Mouse (Mus musculus): ENCODE measurements around the gene Olfr429. TPM values are rescaled to one million over a fixed set of nuclear protein-coding genes. Genes with fewer than 3 reads are reported as not detected.
"Not testable (repeated sequence)": the region's sequence is repeated elsewhere in the genome, so short reads cannot be mapped to it uniquely, and the experiment has no call there.

The Olfr429 gene
- total RNA-seq (2021), result not detected
- long read RNA-seq, experiment 1, result 0 reads
- long read RNA-seq, experiment 2, result 0 reads

DNA sequence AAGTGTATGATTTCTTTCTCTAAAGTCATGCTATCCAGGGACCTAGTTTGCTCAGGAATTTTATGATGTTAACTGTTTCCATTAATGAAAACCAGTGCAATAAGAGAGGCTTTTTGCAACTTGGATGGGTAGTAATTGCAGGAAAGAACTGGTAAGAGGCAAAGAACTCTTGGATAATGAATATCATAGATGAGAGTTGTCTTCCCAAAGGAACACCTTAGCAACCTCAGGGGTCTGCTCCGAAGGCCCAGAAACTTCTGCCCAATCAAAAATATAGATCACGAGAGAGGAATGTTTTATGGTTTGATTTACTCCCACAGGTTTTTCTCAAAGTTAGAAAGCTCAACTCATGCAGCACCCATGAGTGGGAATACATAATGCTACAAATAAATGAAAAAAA lies at the start of gene Olfr429:
Gene Olfr429, plus strand, starts transcription at position 301 of the 400 bp plus-strand sequence.
- DNase-seq, result no peak

DNA sequence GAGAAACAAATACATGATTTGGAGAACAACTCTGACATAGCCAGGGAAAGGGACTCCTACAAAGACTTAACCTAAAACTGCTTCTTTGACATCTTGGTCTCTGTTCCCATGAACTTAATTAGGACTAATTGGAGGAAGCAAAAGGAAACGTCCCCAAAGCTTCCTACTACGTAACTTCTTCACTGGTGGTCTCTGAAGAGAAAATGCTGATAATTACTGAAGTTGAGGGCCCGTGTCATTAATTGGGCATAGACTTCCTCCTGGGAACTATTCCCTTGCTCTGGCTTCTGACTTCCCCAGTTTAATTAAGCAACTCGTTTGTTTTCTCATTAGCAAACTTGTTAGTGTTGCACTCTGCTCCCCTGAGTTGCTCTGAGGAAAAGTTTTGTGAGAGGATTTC lies 48.3 kb upstream of the Olfr429 start:
- no peak for DNase-seq

DNA sequence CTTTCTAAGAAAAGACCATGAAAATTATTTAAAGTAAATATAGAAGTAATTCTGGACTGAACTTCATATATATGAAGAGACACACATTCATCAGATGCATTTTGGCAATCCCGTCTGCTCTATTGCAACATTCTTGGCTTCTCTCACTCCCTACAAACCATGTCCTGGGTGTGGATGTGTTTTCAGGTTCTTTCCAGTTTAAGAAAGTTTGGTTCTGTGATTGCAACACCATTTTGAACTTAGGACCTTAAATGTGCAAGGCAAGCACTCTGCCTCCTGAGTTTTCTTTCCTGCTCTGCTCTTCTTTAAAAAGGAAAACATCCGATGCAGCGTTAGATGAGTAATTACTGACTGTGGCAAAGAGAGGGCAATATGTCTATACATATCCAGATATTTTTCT lies 45.7 kb upstream of the Olfr429 start:
- peak; percentile 53 to 68 for DNase-seq

DNA sequence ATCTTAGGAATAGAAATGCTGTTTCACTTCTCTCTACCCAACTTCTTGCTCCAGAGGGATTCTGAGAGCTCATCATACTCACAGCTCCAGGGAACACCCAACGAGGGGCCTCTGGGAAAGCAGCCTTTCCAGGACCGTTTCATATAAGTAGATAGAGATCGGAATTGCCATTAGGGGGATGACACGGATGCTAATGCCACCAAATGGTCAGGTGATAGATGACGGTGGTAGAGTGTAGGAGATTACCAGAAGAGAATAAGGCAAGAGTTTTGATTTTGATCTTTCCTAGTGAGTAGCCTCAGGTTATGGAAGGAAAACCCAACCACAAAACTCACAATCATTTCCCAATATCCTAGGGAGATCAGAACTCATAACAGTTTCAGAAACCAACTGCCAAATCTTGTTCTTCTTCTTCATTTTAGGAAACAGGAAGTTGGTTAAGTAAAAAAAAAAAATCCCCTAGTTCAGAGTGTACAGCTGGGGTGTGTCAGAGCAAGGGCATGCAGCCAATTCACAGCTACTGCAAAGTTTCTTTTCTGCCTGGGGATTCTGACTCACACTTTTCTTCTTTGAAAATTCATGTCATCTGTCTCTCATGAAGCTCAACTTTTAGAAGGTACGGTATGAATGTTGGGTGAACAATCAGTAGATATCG lies 43.5 kb upstream of the Olfr429 start, which contains the start of gene Olfr433:
Gene Olfr433, plus strand, starts transcription at position 183 of the 655 bp plus-strand sequence.
- peak; percentile 89 for DNase-seq

DNA sequence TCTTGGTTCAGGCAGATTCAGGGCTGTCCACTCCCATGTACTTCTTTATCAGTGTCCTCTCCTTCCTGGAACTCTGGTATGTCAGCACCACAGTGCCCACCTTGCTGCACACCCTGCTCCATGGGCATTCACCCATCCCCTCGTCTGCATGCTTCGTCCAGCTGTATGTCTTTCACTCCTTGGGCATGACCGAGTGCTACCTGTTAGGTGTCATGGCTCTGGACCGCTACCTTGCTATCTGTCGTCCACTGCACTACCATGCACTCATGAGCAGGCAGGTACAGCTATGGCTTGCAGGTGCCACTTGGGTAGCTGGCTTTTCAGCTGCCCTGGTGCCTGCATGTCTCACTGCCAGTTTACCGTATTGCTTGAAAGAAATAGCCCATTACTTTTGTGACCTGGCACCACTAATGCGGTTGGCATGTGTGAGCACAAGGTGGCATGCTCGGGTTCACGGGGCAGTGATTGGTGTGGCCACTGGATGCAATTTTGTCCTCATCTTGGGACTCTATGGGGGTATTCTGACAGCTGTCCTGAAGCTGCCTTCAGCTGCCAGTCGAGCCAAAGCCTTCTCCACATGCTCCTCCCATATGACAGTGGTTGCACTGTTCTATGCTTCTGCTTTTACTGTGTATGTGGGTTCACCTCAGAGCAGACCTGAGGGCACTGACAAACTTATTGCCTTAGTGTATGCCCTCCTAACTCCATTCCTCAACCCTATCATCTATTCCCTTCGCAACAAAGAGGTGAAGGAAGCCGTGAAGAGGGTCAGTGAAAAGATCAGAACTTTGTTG lies 41.8 kb upstream of the Olfr429 start:
- not testable (repeated sequence) for DNase-seq

DNA sequence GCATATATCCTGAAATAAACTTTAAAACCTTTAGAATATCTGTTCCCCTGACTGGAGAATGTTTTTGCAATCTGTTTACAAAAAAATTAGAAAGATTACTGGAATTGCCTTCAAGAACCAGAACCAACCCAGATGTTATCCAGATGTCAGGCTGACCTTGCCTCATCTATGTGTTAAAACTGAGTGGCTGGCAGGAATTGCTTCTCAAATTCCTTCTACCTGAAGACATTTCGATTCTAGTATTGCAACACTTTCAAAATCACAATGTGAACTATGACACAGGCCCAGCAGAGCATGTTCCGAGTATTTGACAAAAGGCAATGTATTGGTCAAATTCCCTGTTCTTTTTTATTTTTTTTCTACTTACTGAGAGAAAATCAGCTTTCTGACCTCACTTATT lies 39.7 kb upstream of the Olfr429 start:
- DNase-seq, result peak; percentile 65 to 80

DNA sequence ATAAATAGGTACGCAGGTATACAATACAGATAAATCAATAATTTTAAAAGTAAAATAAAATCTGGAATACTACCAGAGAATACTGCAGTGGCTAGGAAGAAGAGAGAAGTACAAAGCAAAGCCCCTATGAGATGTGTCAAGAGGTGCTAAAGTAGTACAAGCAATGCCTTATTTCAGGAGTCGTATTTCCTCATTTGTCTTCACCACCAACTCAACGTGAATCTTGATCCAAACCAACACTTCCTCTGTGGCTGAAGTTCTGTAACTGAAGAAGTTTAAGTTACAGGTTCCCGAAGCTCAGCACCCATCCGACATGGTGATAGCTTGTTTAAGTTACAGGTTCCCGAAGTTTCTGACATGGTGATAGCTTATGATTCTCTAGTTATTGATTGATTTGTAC lies 35.9 kb upstream of the Olfr429 start:
- DNase-seq, result not testable (repeated sequence)

DNA sequence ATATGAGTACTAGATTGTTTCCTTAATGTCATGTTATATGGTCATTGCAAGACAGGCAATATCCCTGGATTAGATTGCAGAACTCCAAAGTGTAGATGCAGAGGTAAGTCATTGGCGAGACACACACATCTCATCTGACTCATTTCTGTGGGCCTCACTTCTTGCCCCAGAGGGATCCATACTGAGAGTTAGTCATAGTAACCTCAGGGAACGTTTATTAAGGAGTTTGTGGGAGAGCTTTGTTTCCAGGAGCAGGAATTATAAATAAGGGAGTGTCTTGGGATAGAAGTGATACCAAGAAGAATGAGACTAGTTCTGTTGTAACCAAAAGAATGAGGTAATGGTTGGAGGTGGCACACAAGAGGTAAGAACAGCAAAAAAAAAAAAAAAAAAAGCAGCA lies 35.2 kb upstream of the Olfr429 start, which contains the start of gene Olfr432:
Gene Olfr432, plus strand, starts transcription at position 313 of the 400 bp plus-strand sequence.
- DNase-seq, result no peak

- not testable (repeated sequence) for DNase-seq
Observed at GRCm38 (mm10) chr1:174049357-174049756, 34.8 kb upstream of the Olfr429 start.

DNA sequence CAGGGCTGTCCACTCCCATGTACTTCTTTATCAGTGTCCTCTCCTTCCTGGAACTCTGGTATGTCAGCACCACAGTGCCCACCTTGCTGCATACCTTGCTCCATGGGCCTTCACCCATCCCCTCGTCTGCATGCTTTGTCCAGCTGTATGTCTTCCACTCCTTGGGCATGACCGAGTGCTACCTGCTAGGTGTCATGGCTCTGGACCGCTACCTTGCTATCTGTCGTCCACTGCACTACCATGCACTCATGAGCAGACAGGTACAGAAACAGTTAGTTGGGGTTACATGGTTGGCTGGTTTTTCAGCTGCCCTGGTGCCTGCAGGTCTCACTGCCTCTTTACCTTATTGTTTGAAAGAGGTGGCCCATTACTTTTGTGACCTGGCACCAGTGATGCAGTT lies 33.6 kb upstream of the Olfr429 start:
- no peak for DNase-seq

GRCm38 (mm10) chr1:174051515-174051914 lies 32.6 kb upstream of the Olfr429 start:
- DNase-seq, result peak in 1 of 2 experiments; percentile 60

DNA sequence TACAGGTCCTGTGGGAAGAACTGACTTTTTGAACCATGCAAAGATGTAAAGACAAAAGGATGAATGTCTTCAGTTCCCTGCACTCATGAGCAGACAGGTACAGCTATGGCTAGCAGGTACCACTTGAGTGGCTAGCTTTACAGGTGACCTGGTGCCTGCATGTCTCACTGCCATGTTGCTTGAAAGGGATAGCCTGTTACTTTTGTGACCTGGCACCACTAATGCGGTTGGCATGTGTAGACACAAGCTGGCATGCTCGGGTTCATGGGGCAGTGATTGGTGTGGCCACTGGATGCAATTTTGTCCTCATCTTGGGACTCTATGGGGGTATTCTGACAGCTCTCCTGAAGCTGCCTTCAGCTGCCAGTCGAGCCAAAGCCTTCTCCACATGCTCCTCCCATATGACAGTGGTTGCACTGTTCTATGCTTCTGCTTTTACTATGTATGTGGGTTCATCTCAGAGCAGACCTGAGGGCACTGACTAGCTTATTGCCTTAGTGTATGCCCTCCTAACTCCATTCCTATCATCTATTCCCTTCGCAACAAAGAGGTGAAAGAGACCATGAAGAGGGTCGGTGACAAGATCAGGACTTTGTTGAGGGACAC lies 32.1 kb upstream of the Olfr429 start:
- no peak for DNase-seq

DNA sequence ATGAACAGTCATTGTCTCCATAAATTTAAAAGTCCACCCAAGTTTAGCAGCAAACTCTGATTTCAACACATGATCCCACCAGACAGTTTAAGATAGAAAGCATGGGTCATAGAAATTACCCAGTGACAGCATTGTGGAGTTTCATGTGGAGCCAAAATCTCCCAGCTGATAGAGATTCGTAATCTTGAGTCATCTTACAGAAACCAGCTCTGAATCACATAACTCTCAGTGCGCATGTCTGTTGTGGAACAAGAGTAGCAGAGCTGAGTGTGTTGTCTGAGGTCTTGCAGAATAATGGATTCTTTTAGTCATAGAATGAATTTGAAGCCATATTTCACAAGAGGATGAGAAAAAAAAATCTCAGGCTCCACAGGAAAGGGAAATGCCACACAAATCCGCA lies 31.1 kb upstream of the Olfr429 start:
- DNase-seq, result no peak

DNA sequence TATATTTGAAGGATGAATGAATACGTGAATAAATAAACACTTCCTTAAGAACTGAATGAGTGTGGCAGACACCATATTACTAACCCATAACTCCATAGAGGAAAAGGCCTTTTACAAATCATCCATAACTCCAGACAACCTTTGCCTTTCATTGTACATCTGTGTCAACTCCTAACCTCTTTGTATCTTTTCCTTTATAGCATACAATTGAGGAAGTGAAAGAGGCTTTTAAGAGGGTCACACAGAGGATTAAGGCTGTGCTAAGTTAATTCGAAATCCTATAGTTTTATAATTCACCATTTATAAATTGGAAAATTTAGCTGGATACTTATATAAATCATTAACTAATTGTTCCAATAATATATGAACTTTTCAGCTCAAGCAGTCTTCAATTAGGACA lies 28.9 kb upstream of the Olfr429 start:
- DNase-seq, result no peak

DNA sequence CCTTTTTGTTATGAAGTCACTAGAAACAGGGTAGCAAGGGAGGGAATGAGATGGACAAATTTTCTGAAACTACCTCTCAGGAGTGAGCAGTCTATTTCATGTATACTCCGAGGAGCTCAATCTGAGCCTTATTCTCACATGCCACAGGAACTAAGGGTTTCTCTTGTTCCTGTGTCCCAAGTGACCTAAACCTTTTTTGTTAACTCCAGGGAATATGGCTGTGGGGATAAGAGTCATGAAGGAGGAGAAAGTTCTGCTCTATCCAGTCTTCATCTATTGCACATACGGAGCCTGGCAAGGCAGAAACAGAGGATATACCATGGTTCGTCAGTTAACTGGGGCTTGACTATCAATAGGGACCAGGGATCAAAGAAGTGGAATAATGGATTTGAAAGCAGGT lies 17.8 kb upstream of the Olfr429 start, which contains the start of gene Olfr430:
Gene Olfr430, plus strand, starts transcription at position 301 of the 400 bp plus-strand sequence.
- no peak for DNase-seq

DNA sequence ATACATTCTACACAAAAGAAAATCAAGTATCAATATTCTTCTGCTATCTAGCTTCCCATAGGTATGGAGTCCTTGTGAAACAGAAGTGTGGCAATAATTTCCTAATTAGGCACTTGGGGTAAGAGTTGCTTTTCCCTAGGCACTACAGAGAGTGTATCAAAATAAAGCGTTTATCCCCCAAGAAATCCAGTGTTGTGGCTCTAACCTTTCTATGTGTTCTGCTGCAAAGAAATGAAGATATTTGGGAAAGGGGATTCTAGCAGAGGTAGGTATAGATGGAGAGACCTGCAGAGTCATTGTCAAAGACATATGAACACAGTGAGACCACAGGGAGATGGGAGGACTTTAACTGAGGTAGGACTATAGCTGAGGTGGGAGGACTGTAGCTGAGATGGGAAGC lies 12.5 kb downstream of the Olfr429 start, which contains the start of gene Olfr427:
Gene Olfr427, plus strand, starts transcription at position 301 of the 400 bp plus-strand sequence.
- no peak for DNase-seq

GRCm38 (mm10) chr1:174103735-174104134 lies 19.6 kb downstream of the Olfr429 start:
- peak in 1 of 2 experiments; percentile 14 for DNase-seq

- no peak for DNase-seq
Observed at GRCm38 (mm10) chr1:174121062-174121461, 36.9 kb downstream of the Olfr429 start, which contains the start of gene Olfr231. Gene Olfr231 (minus strand): TSS chr1:174121162.

GRCm38 (mm10) chr1:174131217-174131616 lies 47.1 kb downstream of the Olfr429 start, which contains the start of gene Olfr424:
Gene Olfr424 (plus strand): TSS chr1:174131517.
- DNase-seq, result no peak

DNA sequence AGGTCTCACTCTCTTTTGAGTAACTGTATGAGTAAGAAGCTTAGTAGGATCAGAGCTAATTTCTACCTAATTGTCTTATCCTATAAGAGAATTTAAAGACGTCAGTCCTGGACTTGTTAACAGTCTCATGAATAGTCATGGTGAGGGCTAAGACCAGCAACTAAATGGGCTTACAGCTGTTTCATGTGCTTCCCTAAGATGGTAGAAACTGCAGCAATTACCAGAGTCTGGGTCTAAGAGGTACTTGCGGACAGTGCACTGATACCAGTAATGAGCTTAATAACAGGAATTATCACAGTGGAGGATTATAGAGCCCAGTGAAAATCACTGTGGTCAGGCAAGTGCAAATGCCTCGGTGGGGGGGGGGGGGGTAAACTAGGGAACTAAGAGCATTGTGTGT lies 47.9 kb downstream of the Olfr429 start:
- DNase-seq, result no peak

Measured in heart, adult 18-20 months (tissue).